Mouse (Mus musculus) erythroblast, embryonic 14.5 days (primary cell): ENCODE measurements around the gene Vgll3. TPM values are rescaled to one million over a fixed set of nuclear protein-coding genes. Genes with fewer than 3 reads are reported as not detected.

Experiments
- H3K27me3 ChIP-seq: 2 replicates; pipeline ENCODE4 v1.6.1; 2012; ENCODE audit warnings: inconsistent platforms; ENCODE audit not compliant: control insufficient read depth
- H3K36me3 ChIP-seq: 2 replicates; pipeline ENCODE4 v1.6.1; 2012; ENCODE audit warnings: mild to moderate bottlenecking, inconsistent platforms; ENCODE audit not compliant: control insufficient read depth
- H3K4me1 ChIP-seq: 2 replicates; pipeline ENCODE4 v1.6.1; 2012; ENCODE audit warnings: inconsistent platforms; ENCODE audit not compliant: control insufficient read depth
- H3K4me3 ChIP-seq: replicated peaks from 2 replicates; pipeline ENCODE3; 2012; ENCODE audit warnings: moderate library complexity, mild to moderate bottlenecking, inconsistent platforms
- H3K9me3 ChIP-seq: 2 replicates; pipeline ENCODE4 v1.6.1; 2012; ENCODE audit warnings: low read length, inconsistent platforms, mixed read lengths; ENCODE audit not compliant: control insufficient read depth
- GATA1 ChIP-seq: IDR thresholded peaks from 2 replicates; pipeline ENCODE4 v1.6.1; 2012; ENCODE audit warnings: low read length, inconsistent platforms, mixed read lengths
- TAL1 ChIP-seq: IDR thresholded peaks from 3 replicates; pipeline ENCODE4 v1.6.1; 2012; ENCODE audit warnings: low read length, inconsistent platforms, mixed read lengths
- polyA plus RNA-seq: library from polyadenylated mRNA; stranded (reverse); fragments of >175 nt; gene quantifications from 2 replicates; pipeline ENCODE4 v1.2.3, GENCODE M21; 2012

The Vgll3 gene
- polyA plus RNA-seq, 1 experiment: not detected

GRCm38 (mm10) chr16:65834721-65835120 is 19.7 kb downstream of the Vgll3 start:
- no peak for TF ChIP-seq TAL1
- TF ChIP-seq GATA1: no peak
- H3K36me3 ChIP-seq: no peaks in the 10 kb centered on the region
- no peak overlapping the region for H3K4me3 ChIP-seq
- peaks cover 6% of the 10 kb centered on the region for H3K9me3 ChIP-seq
- H3K27me3 ChIP-seq: no peaks in the 10 kb centered on the region
- no peaks in the 10 kb centered on the region for H3K4me1 ChIP-seq

GRCm38 (mm10) chr16:65850126-65850525 is 35.1 kb downstream of the Vgll3 start:
- no peaks in the 10 kb centered on the region for H3K9me3 ChIP-seq
- H3K4me1 ChIP-seq: no peaks in the 10 kb centered on the region
- no peak for TF ChIP-seq GATA1
- TF ChIP-seq TAL1: no peak
- no peak overlapping the region for H3K4me3 ChIP-seq
- H3K36me3 ChIP-seq: no peaks in the 10 kb centered on the region
- no peaks in the 10 kb centered on the region for H3K27me3 ChIP-seq

- no peaks in the 10 kb centered on the region for H3K9me3 ChIP-seq
- H3K27me3 ChIP-seq: no peaks in the 10 kb centered on the region
- H3K36me3 ChIP-seq: no peaks in the 10 kb centered on the region
- H3K4me1 ChIP-seq: no peaks in the 10 kb centered on the region
- no peak overlapping the region for H3K4me3 ChIP-seq
- TF ChIP-seq GATA1 (no peak), TAL1 (no peak)
Measured at GRCm38 (mm10) chr16:65864471-65864870, 49.4 kb downstream of the Vgll3 start.

- Histone ChIP-seq H3K9me3 (no peaks in the 10 kb centered on the region), H3K36me3 (no peaks in the 10 kb centered on the region), H3K27me3 (no peaks in the 10 kb centered on the region), H3K4me1 (no peaks in the 10 kb centered on the region), H3K4me3 (no peak overlapping the region)
- TF ChIP-seq GATA1 (no peak), TAL1 (no peak)
Measured at GRCm38 (mm10) chr16:65867927-65868326, 52.9 kb downstream of the Vgll3 start.

GRCm38 (mm10) chr16:65868933-65869332 is 53.9 kb downstream of the Vgll3 start:
- no peaks in the 10 kb centered on the region for H3K27me3 ChIP-seq
- no peak overlapping the region for H3K4me3 ChIP-seq
- H3K9me3 ChIP-seq: no peaks in the 10 kb centered on the region
- H3K4me1 ChIP-seq: no peaks in the 10 kb centered on the region
- no peaks in the 10 kb centered on the region for H3K36me3 ChIP-seq
- TF ChIP-seq GATA1 (no peak), TAL1 (no peak)

- no peak overlapping the region for H3K4me3 ChIP-seq
- TF ChIP-seq TAL1 (no peak), GATA1 (no peak)
- H3K9me3 ChIP-seq: no peaks in the 10 kb centered on the region; the same call in 1 of the 2 replicates
- no peaks in the 10 kb centered on the region for H3K4me1 ChIP-seq
- no peaks in the 10 kb centered on the region for H3K27me3 ChIP-seq
- no peaks in the 10 kb centered on the region for H3K36me3 ChIP-seq
Measured at GRCm38 (mm10) chr16:65888940-65889339, 73.9 kb downstream of the Vgll3 start.
